9 mouse cellular contexts compared by ENCODE assay signal in genomic region chr10:24131451-24132262, GRCm38 (mm10). TPM values are rescaled to one million over a fixed set of nuclear protein-coding genes. Genes with fewer than 3 reads are reported as not detected.
A peak's percentile ranks its signal among the peaks of the same experiment; 100 is the strongest.
DNase-seq lines count a peak whose midpoint lies in the region; ATAC-seq and TF ChIP-seq lines count a peak whose summit lies in the region.
"Had no signal": no experiment of that assay in that cellular context is flagged by ENCODE, and none has a peak within 500 bp of the region (broad histone marks: within the 10 kb centered on the region; RNA-seq: fewer than 3 reads in every experiment).

No protein-coding gene starts in this region.

- no peaks in the 10 kb centered on the region for H3K36me3 ChIP-seq in forebrain, embryonic 13.5 days (ENCODE audit: poor library complexity, severe bottlenecking)
- no peaks in the 10 kb centered on the region for H3K36me3 ChIP-seq in hindbrain, embryonic 15.5 days
- no peaks in the 10 kb centered on the region for H3K36me3 ChIP-seq in macrophage (ENCODE audit: inconsistent target)
- H3K36me3 ChIP-seq in small intestine, adult 2 months (ENCODE audit: control insufficient read depth, insufficient read depth, low read length): no peaks in the 10 kb centered on the region

- no peak for TF ChIP-seq POLR2A in small intestine, adult 2 months (IDR thresholded peaks at IDR 0.05; ENCODE audit: low read depth, low read length)

- H3K9ac ChIP-seq in forebrain, embryonic 13.5 days: no peak overlapping the region
- no peak overlapping the region for H3K9ac ChIP-seq in hindbrain, embryonic 15.5 days

- H3K4me1 ChIP-seq in forebrain, embryonic 13.5 days: peaks cover 9% of the 10 kb centered on the region
- H3K4me1 ChIP-seq in hindbrain, embryonic 15.5 days (replicated peaks): 0 out of 2 replicates have a peak, but pooled peaks cover 3% of the 10 kb centered on the region
- H3K4me1 ChIP-seq in small intestine, adult 2 months (ENCODE audit: control insufficient read depth, insufficient read depth, insufficient read length, low read length): peaks cover 10% of the 10 kb centered on the region; the same call in 1 of the 2 replicates

- peak overlapping the region; percentile 24 for H3K4me2 ChIP-seq in forebrain, embryonic 13.5 days
- H3K4me2 ChIP-seq in hindbrain, embryonic 15.5 days: peak overlapping the region; percentile 40

- WGBS in forebrain, embryonic 13.5 days: 21% methylated on average over 9 of the region's 9 CpGs
- 28% methylated on average over 9 of the region's 9 CpGs for WGBS in hindbrain, embryonic 15.5 days
- 37% methylated on average over 9 of the region's 9 CpGs for WGBS in macrophage (ENCODE audit: missing documents)
- WGBS in small intestine, adult 2 months: 6% methylated on average over 9 of the region's 9 CpGs

- H3K9me3 ChIP-seq in forebrain, embryonic 13.5 days (replicated peaks): no peaks in the 10 kb centered on the region
- H3K9me3 ChIP-seq in hindbrain, embryonic 15.5 days: no peaks in the 10 kb centered on the region

- H3K79me2 ChIP-seq in macrophage (ENCODE audit: inconsistent target): no peaks in the 10 kb centered on the region

- H3K4me3 ChIP-seq in forebrain, embryonic 13.5 days: no peak overlapping the region
- no peak overlapping the region for H3K4me3 ChIP-seq in hindbrain, embryonic 15.5 days
- H3K4me3 ChIP-seq in macrophage (ENCODE audit: inconsistent target): no peak overlapping the region
- H3K4me3 ChIP-seq in small intestine, adult 2 months (ENCODE audit: low read depth, low read length): peak overlapping the region; percentile 33; the same call in 1 of the 2 replicates

- peak; percentile 93 for ATAC-seq in forebrain, embryonic 13.5 days
- peak; percentile 89 for ATAC-seq in hindbrain, embryonic 15.5 days (ENCODE audit: low FRiP score, low read depth)

- no peak for TF ChIP-seq CTCF in small intestine, adult 2 months (IDR thresholded peaks at IDR 0.05; ENCODE audit: extremely low read depth, insufficient read length, insufficient replicate concordance, low read depth, low read length)

- H3K27me3 ChIP-seq in forebrain, embryonic 13.5 days: no peaks in the 10 kb centered on the region
- no peaks in the 10 kb centered on the region for H3K27me3 ChIP-seq in hindbrain, embryonic 15.5 days
- H3K27me3 ChIP-seq in small intestine, adult 2 months (ENCODE audit: control insufficient read depth, insufficient read depth, low read length): no peaks in the 10 kb centered on the region

- no peak overlapping the region for H3K27ac ChIP-seq in forebrain, embryonic 13.5 days
- no peak overlapping the region for H3K27ac ChIP-seq in hindbrain, embryonic 15.5 days (replicated peaks)
- H3K27ac ChIP-seq in macrophage: peak overlapping the region; percentile 22; the same call in 1 of the 2 replicates
- H3K27ac ChIP-seq in small intestine, adult 2 months (ENCODE audit: insufficient read depth, low read depth, low read length): peak overlapping the region; percentile 91

- DNase-seq in ovary, postnatal 14 days (ENCODE audit: low spot score): peak; percentile 50
- DNase-seq in ovary, postnatal 10 days (ENCODE audit: low spot score): no peak
- DNase-seq in cerebellum, adult 11 months: peak; percentile 26
- DNase-seq in layer of hippocampus, postnatal 14 days (ENCODE audit: low spot score in 2 of 2): peak; percentile 24 to 88

RNA-seq across cellular contexts. Expression of gene Stx7, which starts 17.4 kb away (rescaled TPM):
- polyA plus RNA-seq in forebrain, embryonic 13.5 days (2015; fragmentation: Nextera tagmentation; extraction: Ambion mirVana): 179 TPM in 2 replicates
- 296 and 313 TPM in 2 replicates for polyA plus RNA-seq in hindbrain, embryonic 15.5 days (2015; fragmentation: Nextera tagmentation; extraction: Ambion mirVana)
- total RNA-seq in layer of hippocampus, postnatal 14 days (2021): 100 to 1,000 TPM; 122 to 129 TPM
- 100 to 1,000 TPM in 24 of 26 experiments, 10 to 100 TPM in 2; 84.0 to 241 (median 161) TPM for total RNA-seq in macrophage (2018; cell fraction: chromatin; rRNA removed)
- total RNA-seq in macrophage (2018; cell fraction: cytosol; rRNA removed): 100 to 1,000 TPM; 128 to 247 (median 188) TPM
- total RNA-seq in macrophage (2018; cell fraction: nucleus; rRNA removed): 100 to 1,000 TPM in 23 of 26 experiments, 10 to 100 TPM in 3; 88.0 to 195 (median 136) TPM
- 163 to 202 TPM (median 186 TPM) in 3 replicates for polyA plus RNA-seq in macrophage (2018)
- polyA plus RNA-seq in small intestine, adult 2 months (2012; rRNA removed): 41.2 and 59.9 TPM in 2 replicates

RNA-seq across cellular contexts. Expression of gene Taar9, which starts 22.3 kb away (rescaled TPM):
- polyA plus RNA-seq in forebrain, embryonic 13.5 days (2015; fragmentation: Nextera tagmentation; extraction: Ambion mirVana): not detected in 2 replicates
- polyA plus RNA-seq in hindbrain, embryonic 15.5 days (2015; fragmentation: Nextera tagmentation; extraction: Ambion mirVana): not detected in 2 replicates
- total RNA-seq in layer of hippocampus, postnatal 14 days (2021): not detected
- not detected for total RNA-seq in macrophage (2018; cell fraction: chromatin; rRNA removed)
- not detected for total RNA-seq in macrophage (2018; cell fraction: cytosol; rRNA removed)
- total RNA-seq in macrophage (2018; cell fraction: nucleus; rRNA removed): not detected
- not detected in 3 replicates for polyA plus RNA-seq in macrophage (2018)
- not detected in 2 replicates for polyA plus RNA-seq in small intestine, adult 2 months (2012; rRNA removed)
- total RNA-seq: adrenal gland, postnatal 4 days had no signal

RNA-seq across cellular contexts. Expression of gene Taar8c, which starts 29.9 kb away (rescaled TPM):
- not detected in 2 replicates for polyA plus RNA-seq in forebrain, embryonic 13.5 days (2015; fragmentation: Nextera tagmentation; extraction: Ambion mirVana)
- polyA plus RNA-seq in hindbrain, embryonic 15.5 days (2015; fragmentation: Nextera tagmentation; extraction: Ambion mirVana): not detected in 2 replicates
- not detected for total RNA-seq in layer of hippocampus, postnatal 14 days (2021)
- not detected for total RNA-seq in macrophage (2018; cell fraction: chromatin; rRNA removed)
- not detected for total RNA-seq in macrophage (2018; cell fraction: cytosol; rRNA removed)
- total RNA-seq in macrophage (2018; cell fraction: nucleus; rRNA removed): not detected
- not detected in 3 replicates for polyA plus RNA-seq in macrophage (2018)
- polyA plus RNA-seq in small intestine, adult 2 months (2012; rRNA removed): 0.13 TPM in 1 of 2 replicates, not detected in the other
- total RNA-seq: adrenal gland, postnatal 4 days had no signal

RNA-seq across cellular contexts. Expression of gene Taar8b, which starts 39.6 kb away (rescaled TPM):
- polyA plus RNA-seq in forebrain, embryonic 13.5 days (2015; fragmentation: Nextera tagmentation; extraction: Ambion mirVana): not detected in 2 replicates
- not detected in 2 replicates for polyA plus RNA-seq in hindbrain, embryonic 15.5 days (2015; fragmentation: Nextera tagmentation; extraction: Ambion mirVana)
- total RNA-seq in layer of hippocampus, postnatal 14 days (2021): not detected
- total RNA-seq in macrophage (2018; cell fraction: chromatin; rRNA removed): not detected
- total RNA-seq in macrophage (2018; cell fraction: cytosol; rRNA removed): not detected
- total RNA-seq in macrophage (2018; cell fraction: nucleus; rRNA removed): not detected
- polyA plus RNA-seq in macrophage (2018): not detected in 3 replicates
- 0.11 TPM in 1 of 2 replicates, not detected in the other for polyA plus RNA-seq in small intestine, adult 2 months (2012; rRNA removed)
- total RNA-seq: adrenal gland, postnatal 4 days had no signal

RNA-seq across cellular contexts. Expression of gene Taar8a, which starts 55.4 kb away (rescaled TPM):
- polyA plus RNA-seq in forebrain, embryonic 13.5 days (2015; fragmentation: Nextera tagmentation; extraction: Ambion mirVana): not detected in 2 replicates
- not detected in 2 replicates for polyA plus RNA-seq in hindbrain, embryonic 15.5 days (2015; fragmentation: Nextera tagmentation; extraction: Ambion mirVana)
- not detected for total RNA-seq in layer of hippocampus, postnatal 14 days (2021)
- total RNA-seq in macrophage (2018; cell fraction: chromatin; rRNA removed): not detected
- not detected for total RNA-seq in macrophage (2018; cell fraction: cytosol; rRNA removed)
- not detected for total RNA-seq in macrophage (2018; cell fraction: nucleus; rRNA removed)
- not detected in 3 replicates for polyA plus RNA-seq in macrophage (2018)
- polyA plus RNA-seq in small intestine, adult 2 months (2012; rRNA removed): not detected in 2 replicates

Comparison
In these comparisons a context has a peak if more than half of its experiments do, and no peak if none do; other contexts are left out.
1. H3K27ac ChIP-seq: peak in macrophage (single experiment) and small intestine, adult 2 months (single experiment); none in forebrain, embryonic 13.5 days (single experiment) and hindbrain, embryonic 15.5 days (single experiment).